Mouse (Mus musculus): ENCODE measurements around the gene Scarf2. TPM values are rescaled to one million over a fixed set of nuclear protein-coding genes. Genes with fewer than 3 reads are reported as not detected.

The Scarf2 gene
- total RNA-seq, 2 experiments from 2014 or later = 5.6 to 6.3 TPM

Other genes starting within 250 kb of the Scarf2 start
- gene Lrrc74b, start 236.0 kb upstream of the Scarf2 start, total RNA-seq (2021) = 1 to 10 TPM in 1 of 2 experiments, under 1 TPM in 1; 0.68 to 1.4 TPM
- gene P2rx6, start 235.4 kb upstream of the Scarf2 start, total RNA-seq (2021) = under 1 TPM; 0.36 to 0.68 TPM
- 10 to 100 TPM; 48.1 to 53.6 TPM for gene Slc7a4, start 214.1 kb upstream of the Scarf2 start, total RNA-seq (2021)
- gene Smpd4, start 177.9 kb upstream of the Scarf2 start, total RNA-seq (2021) = 10 to 100 TPM; 49.9 to 51.7 TPM
- gene Ccdc74a, start 150.8 kb upstream of the Scarf2 start, total RNA-seq (2021) = 10 to 100 TPM; 17.5 to 20.9 TPM
- gene Med15, start 64.4 kb upstream of the Scarf2 start, total RNA-seq (2021) = 10 to 100 TPM; 78.9 to 80.8 TPM
- gene Klhl22, start 37.7 kb upstream of the Scarf2 start, total RNA-seq (2021) = 10 to 100 TPM; 86.2 to 95.3 TPM
- 1 to 10 TPM; 3.9 to 4.3 TPM for gene B830017H08Rik, start 35.8 kb downstream of the Scarf2 start, total RNA-seq (2021)
- gene Car15, start 41.1 kb downstream of the Scarf2 start, total RNA-seq (2021) = 1 to 10 TPM; 6.8 to 7.1 TPM
- gene Gm20518, start 94.4 kb downstream of the Scarf2 start, total RNA-seq (2021) = 1 to 10 TPM in 1 of 2 experiments, under 1 TPM in 1; 0.77 to 1.2 TPM
- gene Tssk1, start 96.9 kb downstream of the Scarf2 start, total RNA-seq (2021) = not detected
- 100 to 1,000 TPM; 116 to 123 TPM for gene Dgcr2, start 101.3 kb downstream of the Scarf2 start, total RNA-seq (2021)
- gene Tssk2, start 101.4 kb downstream of the Scarf2 start, total RNA-seq (2021) = not detected
- 10 to 100 TPM; 40.7 to 45.1 TPM for gene Ess2, start 114.1 kb downstream of the Scarf2 start, total RNA-seq (2021)
- not detected for gene Gsc2, start 117.8 kb downstream of the Scarf2 start, total RNA-seq (2021)
- gene Slc25a1, start 130.9 kb downstream of the Scarf2 start, total RNA-seq (2021) = 100 to 1,000 TPM; 107 TPM
- not detected for gene Vpreb2, start 183.1 kb downstream of the Scarf2 start, total RNA-seq (2021)

Data from left cerebral cortex, postnatal 4 days (tissue).